Mouse (Mus musculus) spleen, adult 18-20 months (tissue): ENCODE data around the gene Btbd35f29.
"Not testable (repeated sequence)": the region's sequence is repeated elsewhere in the genome, so short reads cannot be mapped to it uniquely, and the experiment has no call there.

Source experiments
- DNase-seq, 2 experiments: peaks; one replicate each; pipeline ENCODE4 v3.0.0; 2022; ENCODE audit warnings: mixed read lengths in 2 of 2

The Btbd35f29 gene

DNA sequence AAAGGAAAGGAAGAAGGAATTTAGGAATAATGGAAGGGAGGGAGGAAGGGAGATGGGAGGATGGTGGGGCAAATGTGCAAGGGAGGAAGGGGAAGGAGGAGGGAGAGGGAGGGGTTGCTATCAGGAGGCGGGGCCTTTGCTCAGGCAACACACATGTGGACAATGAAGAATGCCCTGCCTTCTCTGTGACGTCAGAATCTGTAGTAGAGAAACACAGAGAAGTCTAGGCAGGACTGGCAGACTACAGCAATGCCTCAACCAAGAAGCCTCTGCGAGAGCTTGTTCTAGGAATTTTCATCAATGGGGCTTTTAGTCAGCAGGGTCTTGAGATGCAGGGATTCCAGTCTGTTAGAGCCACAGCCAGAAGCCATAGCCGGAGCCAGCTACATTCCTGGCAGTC, at the start of gene Btbd35f29:
Gene Btbd35f29, plus strand, starts transcription at position 301 of the 400 bp plus-strand sequence.
- not testable (repeated sequence) for DNase-seq

DNA sequence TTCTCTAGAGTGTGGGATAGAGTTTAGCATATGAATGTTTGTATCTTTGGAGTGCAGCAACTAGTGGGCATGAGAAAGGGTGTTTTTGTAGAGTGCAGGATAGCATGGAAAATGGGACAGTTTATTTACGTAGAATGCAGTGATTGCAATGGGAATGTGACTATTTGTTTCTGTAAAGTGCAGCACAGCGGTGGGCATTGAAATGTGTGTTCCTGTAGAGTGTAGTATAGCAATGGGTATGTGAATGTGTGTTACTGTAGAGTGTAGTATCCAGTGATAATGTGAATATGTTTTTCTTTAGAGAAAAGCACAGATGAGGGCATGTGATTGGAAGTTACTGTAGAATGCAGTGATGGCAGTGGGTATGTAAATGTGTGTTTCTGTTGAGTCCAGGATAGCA, 23.9 kb downstream of the Btbd35f29 start:
- DNase-seq, result not testable (repeated sequence)

DNA sequence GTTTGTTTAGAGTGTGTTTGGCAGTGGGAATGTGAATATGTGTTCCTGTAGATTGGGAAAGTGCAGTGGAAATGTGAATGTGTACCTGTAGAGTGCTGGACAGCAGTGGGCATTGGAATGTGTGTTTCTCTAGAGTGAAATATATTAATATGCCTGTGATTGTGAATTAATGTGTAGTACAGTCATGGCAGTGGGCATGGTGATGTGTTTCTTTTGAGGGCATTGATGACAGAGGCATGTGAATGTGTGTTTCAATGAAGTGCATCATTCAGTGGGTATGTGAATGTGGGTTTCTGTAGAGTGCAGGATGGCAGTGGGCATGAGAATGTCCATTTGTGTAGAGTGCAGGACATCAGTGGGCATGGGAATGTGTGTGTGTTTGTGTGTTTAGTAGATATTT, 27.7 kb downstream of the Btbd35f29 start:
- DNase-seq, result not testable (repeated sequence)

DNA sequence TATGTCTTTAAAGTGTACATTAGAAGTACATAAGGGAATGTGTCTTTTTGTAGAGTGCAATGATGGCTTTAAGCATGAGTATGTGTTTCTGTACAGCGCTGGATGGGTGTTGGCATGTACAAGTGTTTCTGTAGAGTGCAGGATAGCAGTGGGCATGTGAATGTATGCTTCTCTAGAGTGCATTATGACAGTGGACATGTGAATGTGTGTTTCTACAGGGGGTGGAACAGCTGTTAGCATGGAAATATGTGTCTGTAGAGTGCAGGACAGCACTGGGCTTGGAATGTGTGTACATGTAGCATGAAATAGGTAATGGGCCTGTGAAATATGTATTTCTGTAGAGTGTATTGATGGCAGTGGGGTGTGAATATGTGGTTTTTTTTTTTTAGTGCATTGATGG, 28.4 kb downstream of the Btbd35f29 start:
- not testable (repeated sequence) for DNase-seq

DNA sequence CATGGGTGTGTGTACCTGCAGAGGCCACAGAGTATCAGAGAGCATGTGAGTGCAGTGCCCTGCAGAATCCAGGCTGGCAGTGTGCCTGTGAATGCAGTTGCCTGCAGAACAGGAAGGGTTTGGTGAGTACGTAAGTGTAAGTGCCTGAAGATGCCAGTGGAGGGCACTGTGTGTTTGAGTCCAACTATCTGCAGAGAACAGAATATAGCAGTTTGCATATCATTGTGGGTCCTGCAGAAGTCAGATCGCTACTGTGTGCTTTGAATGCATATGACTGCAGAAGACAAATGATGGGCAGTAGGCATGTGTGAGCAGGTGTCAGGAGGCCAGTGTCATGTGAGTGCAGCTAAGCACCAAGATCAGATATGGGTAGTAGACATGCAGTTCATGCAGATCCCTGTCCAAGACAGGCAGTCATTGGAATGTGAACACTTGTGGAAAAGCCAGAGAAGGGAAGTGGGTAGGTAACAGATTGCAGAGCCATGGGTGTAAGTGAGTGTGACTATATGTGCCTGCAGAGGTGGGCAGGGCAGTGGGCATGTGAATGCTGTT, 41.1 kb downstream of the Btbd35f29 start:
- DNase-seq, result not testable (repeated sequence)

DNA sequence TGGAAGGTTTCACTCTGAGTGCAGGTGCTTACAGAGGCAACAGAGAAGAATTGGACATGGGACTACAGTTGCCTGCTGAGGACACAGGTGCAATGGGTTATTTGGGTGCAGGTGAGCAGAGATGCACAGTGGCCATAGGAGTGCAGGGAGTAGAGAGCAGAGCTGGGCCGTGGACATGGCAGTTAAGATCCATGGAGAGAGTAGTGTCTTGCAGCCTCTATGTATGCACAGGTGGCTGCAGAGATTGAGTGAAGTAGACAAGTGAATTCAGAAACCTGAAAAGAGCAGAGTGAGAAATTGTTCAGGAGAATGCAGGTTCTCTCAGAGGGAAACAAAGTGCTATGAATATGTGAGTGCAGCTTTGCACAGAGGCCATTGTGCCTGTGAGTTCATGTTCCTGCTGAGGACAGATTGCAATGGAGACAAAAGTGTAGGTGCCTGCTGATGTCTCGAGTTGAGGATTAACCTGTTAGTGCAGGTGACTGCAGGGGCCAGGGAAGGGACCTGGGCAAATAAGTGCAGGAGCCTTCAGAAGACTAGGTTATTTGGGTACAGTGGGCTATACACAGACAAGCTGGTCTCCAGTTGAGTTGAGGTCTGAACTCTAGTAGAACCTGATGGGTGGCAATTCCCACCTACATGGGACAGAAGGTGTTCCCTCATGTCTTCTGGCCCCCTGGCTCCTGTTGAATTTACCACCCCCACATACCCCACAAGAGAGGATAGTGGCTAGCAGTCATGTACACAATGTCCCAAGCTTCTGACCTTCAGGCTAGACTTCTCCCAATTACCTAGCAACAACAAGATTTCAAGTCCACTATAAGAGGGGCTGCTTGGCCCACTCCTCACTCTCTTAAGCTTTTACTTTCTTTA, 42.2 kb downstream of the Btbd35f29 start:
- peak in 1 of 2 experiments; percentile 29 for DNase-seq

DNA sequence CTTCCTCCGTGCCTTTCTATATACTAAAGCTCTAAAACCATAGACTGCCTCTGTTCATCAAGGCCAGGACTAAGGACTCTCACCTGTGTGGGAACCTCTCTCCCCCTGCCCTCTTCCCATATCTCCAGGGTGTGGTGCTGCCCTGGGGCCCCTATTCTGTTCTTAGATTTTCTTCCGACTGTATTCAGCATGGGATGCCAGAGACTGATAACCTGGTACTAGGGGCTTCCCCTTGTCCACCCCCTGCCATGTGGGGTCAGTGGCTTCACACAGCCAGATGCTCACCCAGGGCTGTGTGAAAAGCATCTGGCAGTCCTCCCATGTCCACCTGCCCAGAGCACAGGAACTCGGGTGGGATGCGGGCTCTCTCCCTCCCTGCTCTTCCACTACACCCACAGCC, 43.1 kb downstream of the Btbd35f29 start:
- DNase-seq, result peak in 1 of 2 experiments; percentile 49

DNA sequence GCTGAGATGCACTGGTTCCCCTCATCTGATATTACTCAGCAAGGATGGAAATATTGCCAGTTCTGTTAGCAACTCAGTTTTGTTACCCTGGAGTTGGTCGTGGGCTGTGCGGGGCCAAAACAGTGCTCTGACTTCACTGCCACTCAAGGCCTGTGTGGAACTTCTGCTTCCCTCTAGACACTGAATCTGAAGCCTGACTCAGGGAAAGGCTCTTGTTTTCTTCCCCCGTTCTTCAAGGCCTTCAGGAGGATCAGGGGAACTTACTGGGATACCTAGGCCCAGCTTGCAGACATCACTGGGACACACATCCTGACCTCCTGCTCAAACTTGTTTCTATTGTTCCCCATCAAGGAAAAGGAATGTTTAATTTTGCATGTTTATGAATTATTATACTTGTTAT, 45.2 kb downstream of the Btbd35f29 start:
- DNase-seq, result not testable (repeated sequence)

DNA sequence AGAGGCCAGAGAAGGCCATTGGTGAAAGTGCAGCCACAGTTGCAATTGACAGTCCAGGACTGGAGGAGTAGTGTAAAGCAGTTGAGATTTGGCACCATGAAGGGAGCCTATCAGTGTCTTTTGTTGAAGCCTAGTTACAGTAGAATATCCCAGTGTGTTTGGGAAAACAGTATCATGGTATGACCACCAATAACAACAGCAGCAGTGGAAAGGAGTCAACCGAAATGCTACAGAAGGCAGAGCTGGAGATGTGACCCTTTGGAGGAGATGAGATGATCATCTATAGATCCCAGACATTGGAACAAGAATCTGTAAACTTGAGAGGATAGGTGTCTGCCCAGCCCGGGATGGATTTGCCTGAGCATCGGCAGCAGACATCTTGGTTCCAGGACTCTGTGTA, 47.7 kb downstream of the Btbd35f29 start:
- not testable (repeated sequence) for DNase-seq
